Mouse (Mus musculus) heart, postnatal 25 days (tissue): Measurements from ENCODE around the gene Usp20. TPM values are rescaled to one million over a fixed set of nuclear protein-coding genes. Genes with fewer than 3 reads are reported as not detected.
"Not testable (repeated sequence)": the region's sequence is repeated elsewhere in the genome, so short reads cannot be mapped to it uniquely, and the experiment has no call there.

ENCODE experiments used
- DNase-seq: peaks from one replicate; pipeline ENCODE4 v3.0.0; 2022; ENCODE audit warnings: low spot score
- intact Hi-C: fragments of 180-260 bp; cut with DNase I; formaldehyde crosslinking; loops from one replicate; pipeline ENCODE4 v1.15.1; 2025
- total RNA-seq, 2 experiments: library from RNA; stranded (reverse); gene quantifications; 2 replicates each; pipeline ENCODE4 v1.2.3; 2021

Usp20 gene
- total RNA-seq: 10 to 100 TPM; 49.4 to 55.3 TPM

GRCm38 (mm10) chr2:30981790-30982513 lies at the start of gene Usp20, which contains the start of gene BC005624:
Usp20 (plus strand) TSS chr2:30982279.
BC005624 (minus strand) TSS chr2:30982201.
- peak; percentile 99 for DNase-seq
- intact Hi-C loops: no loop called here

DNA sequence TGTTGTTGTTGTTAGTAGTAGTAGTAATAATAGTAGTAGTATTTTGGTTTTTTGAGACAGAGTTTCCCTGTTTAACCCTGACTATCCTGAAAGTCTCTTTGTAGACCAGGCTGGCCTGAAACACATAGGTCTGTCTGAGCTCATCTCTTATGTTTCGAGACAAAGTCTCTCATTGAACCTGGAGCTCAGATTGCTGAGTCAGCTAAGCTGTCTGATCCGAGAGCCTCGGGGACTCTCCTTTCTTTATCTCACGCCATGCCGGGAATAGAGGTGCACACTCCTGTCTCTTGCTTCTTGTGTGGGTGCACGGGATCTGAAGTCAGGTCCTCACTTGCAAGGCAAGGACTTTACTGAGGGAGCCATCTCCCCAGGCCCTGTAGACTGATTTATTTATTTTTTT lies 49.0 kb upstream of the Usp20 start:
- no peak for DNase-seq
- intact Hi-C loops: loop anchor here (5.0 kb wide), 1 partner anchor 101 kb away; the partner anchor contains the start of genes Asb6 and Prrx2

GRCm38 (mm10) chr2:30933917-30934450 lies 48.1 kb upstream of the Usp20 start:
- DNase-seq: peak; percentile 43
- intact Hi-C loops: loop anchor here (1.0 to 5.0 kb wide), 4 partner anchors 43 to 499 kb away; partner anchors contain the start of genes Asb6 and Prrx2

DNA sequence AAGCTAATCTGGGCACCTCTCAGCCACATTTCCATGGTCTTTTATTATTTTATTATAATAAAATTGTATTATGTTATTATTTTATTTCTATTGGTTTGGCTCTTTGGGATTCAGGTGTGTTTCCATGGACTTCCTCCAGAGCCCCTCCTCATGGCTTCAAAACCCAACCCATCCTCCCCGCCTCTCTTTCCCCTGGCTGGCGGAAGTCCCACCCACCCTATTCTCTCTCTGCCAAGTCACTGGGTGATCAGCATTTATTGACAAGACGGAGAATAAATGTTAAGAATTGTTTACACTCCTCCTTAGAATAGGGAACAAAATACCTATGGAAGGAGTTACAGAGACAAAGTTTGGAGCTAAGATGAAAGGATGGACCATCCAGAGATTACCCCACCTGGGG lies 45.3 kb upstream of the Usp20 start:
- DNase-seq: no peak
- intact Hi-C loops: no loop called here

DNA sequence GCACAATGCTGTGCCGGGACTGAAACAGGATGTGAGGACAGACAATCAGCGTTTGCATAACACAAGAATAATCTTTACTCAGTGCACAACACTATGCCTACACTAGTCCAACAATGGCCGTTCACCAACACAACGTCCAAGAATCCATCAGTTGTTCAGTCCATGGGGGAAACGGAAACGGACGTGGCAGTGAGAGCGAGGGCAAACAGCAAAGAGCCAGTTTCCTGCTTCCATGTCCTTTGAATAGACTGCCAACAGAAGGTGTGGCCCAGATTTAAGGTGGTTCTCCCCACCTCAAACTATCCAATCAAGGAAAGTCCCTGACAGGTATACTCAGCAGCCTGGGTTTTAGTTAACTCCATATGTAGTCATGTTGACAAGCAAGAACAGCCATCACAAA lies 44.3 kb upstream of the Usp20 start:
- intact Hi-C loops: no loop called here

GRCm38 (mm10) chr2:30938574-30938991 lies 43.5 kb upstream of the Usp20 start:
- intact Hi-C loops: no loop called here
- DNase-seq: no peak

More for the DNA sequence above, 44.3 kb upstream of the Usp20 start:
- DNase-seq: no peak

DNA sequence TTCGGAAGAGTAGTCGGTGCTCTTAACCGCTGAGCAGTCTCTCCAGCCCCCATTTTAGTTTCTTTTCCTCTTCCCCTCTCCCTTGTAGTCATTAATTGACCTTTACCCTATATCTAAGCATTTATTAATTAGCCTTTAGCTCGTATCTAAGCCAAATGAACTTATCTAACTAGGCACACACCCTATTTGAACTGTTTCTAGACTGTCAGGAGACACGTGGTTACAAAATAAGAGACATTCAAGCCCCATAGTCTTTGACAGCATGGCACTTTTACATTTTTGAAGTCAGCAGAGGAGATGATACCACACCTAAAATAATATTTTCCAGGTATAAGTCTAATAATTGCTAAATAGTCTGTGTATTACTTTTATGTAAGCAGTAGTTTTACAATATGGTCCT lies 40.5 kb upstream of the Usp20 start:
- DNase-seq: no peak
- intact Hi-C loops: no loop called here

DNA sequence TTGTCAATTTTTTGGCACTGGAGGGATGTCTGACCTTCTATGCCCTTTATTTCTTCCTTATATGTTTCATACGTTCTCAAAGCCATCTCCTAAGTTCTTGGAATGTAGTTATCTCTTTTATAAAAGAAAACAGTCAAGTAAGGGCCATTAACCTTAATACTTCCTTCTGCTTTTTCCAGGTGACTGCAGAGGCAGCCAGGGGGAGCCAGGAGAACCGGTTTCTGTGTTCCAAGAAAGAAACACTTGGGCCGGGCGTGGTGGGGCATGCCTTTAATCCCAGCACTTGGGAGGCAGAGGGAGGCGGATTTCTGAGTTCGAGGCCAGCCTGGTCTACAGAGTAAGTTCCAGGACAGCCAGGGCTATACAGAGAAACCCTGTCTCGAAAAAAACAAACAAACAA lies 40.0 kb upstream of the Usp20 start:
- DNase-seq, intact Hi-C loops: not testable (repeated sequence)

DNA sequence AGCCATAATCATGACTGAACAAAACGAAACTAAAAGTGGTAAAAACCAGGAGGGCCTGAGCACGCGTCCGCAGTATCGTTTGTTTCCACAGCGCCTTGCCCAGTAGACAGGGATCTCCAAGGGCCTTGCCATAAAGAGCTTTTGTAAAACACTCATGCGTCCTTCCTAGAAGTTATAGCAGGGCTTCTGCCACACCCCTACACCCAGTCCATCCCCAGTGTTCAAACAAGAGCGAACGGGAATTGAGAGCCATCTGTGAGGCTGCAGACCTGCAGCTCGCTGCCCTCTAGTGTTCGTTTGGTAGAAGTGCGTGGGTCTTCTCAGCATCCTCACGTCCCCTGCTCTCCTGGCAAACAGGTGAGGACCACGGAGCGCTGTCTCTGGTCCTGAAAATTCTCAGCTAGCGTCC lies 39.5 kb upstream of the Usp20 start:
- intact Hi-C loops: no loop called here
- no peak for DNase-seq

DNA sequence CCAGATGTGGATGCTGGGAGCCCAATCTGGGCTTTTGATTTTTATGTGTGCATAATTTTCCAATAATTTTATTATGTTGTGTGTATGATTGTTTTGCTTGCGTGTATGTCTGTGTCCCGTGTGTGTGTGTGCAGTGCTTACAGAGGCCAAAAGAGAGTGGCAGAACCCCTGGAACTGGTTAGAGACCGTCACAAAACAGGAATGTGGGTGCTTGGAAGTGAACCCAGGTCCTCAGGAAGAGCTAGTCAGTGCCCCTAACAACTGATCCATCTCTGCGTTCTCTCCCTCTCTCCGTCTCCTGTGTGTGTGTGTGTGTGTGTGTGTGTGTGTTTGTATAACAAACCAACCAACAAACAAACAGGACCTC lies 29.6 kb upstream of the Usp20 start:
- no peak for DNase-seq
- intact Hi-C loops: no loop called here

DNA sequence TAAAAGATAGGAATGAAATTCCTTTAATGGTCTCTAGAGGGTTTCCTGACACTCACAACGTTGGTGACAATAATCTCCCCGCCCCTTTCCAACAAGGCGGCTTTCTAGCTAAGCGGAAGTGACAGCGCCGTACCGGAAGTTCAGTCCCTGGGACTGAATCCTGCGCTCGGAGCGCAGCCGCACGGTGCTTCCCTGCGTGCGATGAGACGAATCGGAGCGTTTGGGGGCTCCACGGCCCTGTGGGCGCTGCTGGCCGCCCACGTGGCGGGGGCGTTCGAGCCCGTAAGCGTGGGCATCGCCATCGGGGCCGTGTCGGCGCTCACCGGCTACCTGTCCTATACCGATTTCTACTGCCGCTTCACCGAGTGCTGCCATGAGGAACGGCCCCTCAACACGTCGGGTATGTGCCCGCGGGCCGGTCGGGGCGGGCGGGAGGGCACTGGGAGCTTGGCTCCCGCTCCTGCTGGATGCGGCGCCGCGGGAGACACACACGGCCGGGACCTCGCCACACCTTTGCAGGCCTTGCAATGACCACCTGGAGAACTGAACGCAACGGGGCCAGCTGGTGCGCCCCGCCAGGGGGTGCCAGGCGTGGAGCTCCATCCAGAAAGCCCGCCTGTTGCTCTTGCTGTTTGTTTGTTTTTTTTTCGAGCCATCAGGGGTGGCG lies 29.1 kb upstream of the Usp20 start, which contains the start of gene Tor1b:
Gene Tor1b (plus strand): TSS at position 136 of the 667 bp plus-strand sequence.
- intact Hi-C loops: no loop called here
- DNase-seq: peak; percentile 72

DNA sequence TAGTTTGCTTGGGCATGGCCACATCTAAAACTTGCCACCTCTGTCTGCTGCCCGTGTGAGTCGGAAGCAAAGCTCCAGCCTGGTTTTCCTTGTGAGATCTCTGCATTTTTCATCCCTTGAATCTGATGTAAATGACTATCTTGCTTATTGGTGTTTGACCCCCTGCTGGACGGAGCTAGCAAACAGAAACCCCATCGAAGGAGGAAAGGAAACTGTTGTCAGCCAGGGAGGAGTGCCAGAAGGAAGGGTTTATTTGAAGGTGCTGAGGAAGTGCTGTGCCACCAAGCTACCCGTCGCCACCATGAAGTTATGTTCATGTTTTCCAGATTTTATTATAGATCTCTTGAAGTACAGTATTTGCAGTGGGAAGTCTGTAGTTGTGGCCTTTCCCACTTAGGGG lies 27.3 kb upstream of the Usp20 start:
- DNase-seq: no peak
- intact Hi-C loops: no loop called here

GRCm38 (mm10) chr2:30957511-30957910 lies 24.6 kb upstream of the Usp20 start:
- DNase-seq: no peak
- intact Hi-C loops: no loop called here

DNA sequence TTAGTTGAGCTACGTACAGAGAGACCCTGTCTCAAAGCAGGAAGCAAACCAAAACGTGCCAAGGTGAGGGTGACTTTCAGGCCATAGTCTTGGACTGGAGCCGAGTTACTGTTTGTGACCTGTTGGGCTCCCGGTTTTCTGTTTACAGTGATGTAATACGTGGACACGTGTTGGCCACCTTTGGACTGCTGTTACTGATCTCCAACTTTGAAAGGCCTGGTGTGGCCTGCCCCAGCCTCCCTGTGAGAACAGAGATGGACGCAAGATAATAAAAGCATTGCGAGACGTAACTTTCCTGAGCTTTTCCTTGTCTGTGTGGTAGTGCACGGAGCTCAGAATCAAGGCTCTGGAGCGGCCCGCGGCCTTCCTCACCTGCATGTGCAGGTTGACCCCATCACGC lies 23.4 kb upstream of the Usp20 start:
- DNase-seq: no peak
- intact Hi-C loops: no loop called here

GRCm38 (mm10) chr2:30959856-30960255 lies 22.2 kb upstream of the Usp20 start:
- DNase-seq: no peak
- intact Hi-C loops: no loop called here

DNA sequence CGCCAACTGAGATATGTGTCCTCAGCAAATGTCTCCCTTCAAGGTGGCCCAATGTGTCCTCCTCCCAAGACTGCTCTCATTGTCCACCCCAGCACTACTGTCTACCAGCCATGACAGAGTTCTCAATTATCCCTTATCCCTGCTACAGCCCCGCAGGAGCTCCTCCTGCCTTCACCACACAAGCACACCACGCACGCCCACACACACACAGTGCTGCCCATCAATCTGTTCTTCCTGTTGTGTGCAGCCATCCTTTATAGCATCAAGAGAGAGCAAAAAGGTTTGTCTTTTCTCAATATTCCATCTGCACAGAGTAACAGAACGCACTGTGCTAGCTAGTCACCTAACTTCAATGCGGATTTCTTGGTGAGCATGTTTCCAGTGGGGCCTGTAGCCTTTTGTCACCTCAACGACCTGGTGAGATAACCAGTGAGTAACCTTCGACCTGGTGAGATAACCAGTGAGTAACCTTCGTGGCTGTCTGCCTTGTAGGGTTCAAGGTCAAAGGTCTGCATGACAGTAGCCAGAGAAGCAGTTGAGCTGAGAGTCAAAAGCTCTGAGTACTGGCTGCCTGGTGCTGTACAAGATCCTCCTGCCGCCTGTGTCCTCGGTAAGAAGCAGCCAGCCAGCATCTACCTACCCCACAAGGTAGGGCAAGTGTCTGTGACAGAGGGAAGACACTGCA lies 19.4 kb upstream of the Usp20 start:
- intact Hi-C loops: no loop called here
- DNase-seq: no peak

DNA sequence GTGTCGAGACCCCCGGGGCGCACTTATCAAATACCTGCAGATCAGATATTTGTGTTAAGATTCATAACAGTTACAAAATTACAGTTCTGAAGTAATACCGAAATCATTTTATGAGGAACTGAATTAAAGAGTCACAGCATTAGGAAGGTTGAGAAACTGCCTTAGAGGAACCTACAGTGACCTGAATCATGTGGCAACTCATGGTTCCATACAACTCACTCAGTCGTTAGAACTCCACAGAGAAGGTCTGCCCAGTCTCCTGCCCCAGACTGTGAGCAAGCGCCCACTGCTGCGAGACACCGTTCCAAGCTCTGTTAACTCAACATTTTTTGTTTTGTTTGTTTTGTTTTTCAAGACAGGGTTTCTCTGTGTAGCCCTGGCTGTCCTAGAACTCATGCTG lies 16.5 kb upstream of the Usp20 start:
- intact Hi-C loops: no loop called here
- DNase-seq: no peak

DNA sequence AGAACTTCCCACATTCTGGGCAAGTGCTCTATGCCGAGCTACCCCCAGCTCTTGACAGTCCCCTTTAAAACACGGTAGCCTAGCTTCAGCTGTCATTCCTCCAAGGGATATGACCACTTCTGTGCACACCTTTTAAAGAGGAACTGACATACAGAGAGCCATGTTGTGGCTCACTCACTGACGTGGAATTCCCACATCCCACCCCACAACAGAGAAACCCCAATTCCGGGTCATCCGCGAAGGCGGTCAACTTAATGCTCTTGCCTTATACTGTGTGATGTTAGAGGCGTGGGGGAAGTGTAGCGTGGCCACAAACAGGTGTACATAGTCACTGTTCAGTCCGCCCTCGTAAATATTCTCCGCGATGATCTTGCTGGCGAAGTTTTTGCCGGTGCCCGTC lies 15.3 kb upstream of the Usp20 start:
- intact Hi-C loops: no loop called here

DNA sequence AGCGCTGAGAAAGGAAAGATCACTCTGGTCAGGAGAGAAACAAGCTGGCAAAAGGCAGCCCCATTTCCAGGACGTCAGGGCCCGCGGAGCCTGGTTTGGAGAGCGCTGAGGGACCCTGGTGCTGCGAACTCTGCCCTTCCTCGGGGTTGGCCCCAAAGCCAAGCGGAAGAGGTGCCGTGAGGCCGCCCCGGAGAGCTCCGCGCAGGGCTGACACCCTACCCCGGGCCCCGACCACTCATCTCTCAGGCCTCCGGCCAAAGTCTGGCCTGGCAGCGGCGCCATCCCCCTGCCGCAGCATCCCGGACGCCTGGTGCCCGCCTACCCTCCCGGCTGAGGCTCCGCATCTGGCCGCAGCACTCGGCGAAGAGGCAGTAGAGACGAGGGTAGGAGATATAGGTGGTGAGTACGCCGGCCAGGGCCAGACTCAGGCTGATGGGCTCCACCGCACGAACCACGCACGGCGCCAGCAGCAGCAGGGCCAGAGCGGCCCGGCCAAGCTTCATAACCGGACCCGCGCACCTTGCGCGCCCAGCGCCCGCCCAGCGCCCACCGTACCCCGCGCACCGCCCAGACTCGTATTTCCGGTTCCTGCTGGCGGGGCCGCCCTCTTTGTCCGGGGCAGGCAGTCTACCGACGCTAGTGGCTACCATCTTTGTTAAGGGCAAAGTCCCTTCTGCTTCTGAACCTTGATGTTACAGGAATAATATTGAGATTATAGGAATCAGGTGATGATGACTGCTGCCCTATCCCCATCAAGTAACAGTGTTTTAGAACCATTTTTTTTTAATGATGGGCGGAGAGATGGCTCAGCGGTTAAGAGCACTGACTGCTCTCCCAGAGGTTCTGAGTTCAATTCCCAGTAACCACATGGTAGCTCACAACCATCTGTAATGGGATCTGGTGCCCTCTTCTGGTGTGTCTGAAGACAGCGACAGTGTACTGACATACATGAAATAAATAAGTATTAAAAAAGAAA lies 14.4 kb upstream of the Usp20 start, which contains the start of gene Tor1a:
Gene Tor1a (minus strand): TSS at position 582 of the 976 bp plus-strand sequence.
- DNase-seq: peak; percentile 75
- intact Hi-C loops: loop anchor here (1.0 kb wide), 1 partner anchor 13 kb away; no protein-coding TSS in a partner anchor

More for the DNA sequence above, 15.3 kb upstream of the Usp20 start:
- DNase-seq: no peak
